Mouse (Mus musculus) ZHBTc4 (cell line): ENCODE measurements around the gene Os9.
A peak's percentile ranks its signal among the peaks of the same experiment; 100 is the strongest.
"Not testable (repeated sequence)": the region's sequence is repeated elsewhere in the genome, so short reads cannot be mapped to it uniquely, and the experiment has no call there.

Experiments
- DNase-seq: peaks from one replicate; pipeline ENCODE4 v3.0.0-alpha.2; 2011; ENCODE audit warnings: low read depth, low spot score

Os9 gene

GRCm38 (mm10) chr10:127065981-127066380 lies 55.0 kb downstream of the Os9 start:
- no peak for DNase-seq

GRCm38 (mm10) chr10:127063913-127064870 lies 56.7 kb downstream of the Os9 start:
- peak; percentile 65 for DNase-seq

DNA sequence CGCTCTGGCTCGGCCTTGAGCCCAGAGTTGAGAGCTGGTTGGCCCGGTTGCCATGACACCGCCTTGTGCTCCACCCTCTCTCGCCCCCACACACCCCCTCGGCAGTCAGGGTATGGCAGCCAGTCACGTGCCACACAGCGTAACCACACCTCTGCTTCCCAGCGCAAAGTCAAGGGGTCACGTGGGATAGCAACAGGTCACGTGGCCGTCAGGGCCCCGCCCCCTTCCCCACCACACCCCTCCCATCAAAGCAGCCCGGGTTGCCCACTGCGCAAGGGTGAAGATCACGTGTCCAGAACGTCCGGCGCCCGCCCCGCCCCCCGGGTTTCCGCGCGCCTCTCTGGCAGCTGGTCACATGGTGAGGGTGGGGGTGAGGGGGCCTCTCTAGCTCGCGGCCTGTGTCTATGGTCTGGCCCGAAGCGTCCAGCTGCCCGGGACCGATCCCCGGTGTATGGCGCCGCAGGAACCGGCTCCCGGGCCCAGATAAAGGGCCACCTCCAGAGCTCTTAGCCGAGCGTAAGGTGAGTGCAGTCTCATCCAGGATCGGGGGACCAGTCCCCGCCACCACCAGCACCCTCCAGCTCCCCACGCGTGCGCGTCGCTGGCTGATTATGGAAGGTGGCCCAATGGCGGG lies 57.6 kb downstream of the Os9 start, which contains the start of gene Cdk4:
TSS of gene Cdk4 (plus strand) at position 296 of the 634 bp plus-strand sequence.
- peak; percentile 99 for DNase-seq

DNA sequence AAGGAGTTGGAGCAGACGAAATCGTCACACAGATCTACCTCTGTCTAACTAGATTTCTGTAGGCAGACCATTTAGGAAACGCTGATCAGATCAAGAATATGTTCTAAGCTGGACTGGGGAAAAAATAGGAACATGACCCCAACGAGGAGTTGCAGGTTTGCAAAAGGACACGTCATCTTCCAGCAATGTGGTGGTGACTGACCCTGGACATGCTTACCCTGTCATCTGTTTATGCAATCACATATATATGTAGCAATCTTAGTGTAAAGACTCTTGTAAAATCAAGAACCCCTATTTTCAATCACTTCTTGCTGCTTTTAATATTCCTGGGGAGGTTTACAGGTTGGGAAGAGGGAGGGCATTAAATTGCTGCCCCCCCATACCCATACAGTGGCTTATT lies 58.4 kb downstream of the Os9 start:
- DNase-seq, result no peak

- DNase-seq, result not testable (repeated sequence)
Measured at GRCm38 (mm10) chr10:127062101-127062500, 58.8 kb downstream of the Os9 start.

GRCm38 (mm10) chr10:127061513-127061912 lies 59.4 kb downstream of the Os9 start:
- no peak for DNase-seq

- no peak for DNase-seq
Measured at GRCm38 (mm10) chr10:127061085-127061484, 59.8 kb downstream of the Os9 start.

GRCm38 (mm10) chr10:127059968-127060916 lies 60.7 kb downstream of the Os9 start, which contains the start of gene March9:
Gene March9 (minus strand): TSS chr10:127060184.
- peak; percentile 85 for DNase-seq

GRCm38 (mm10) chr10:127059174-127059967 lies 61.6 kb downstream of the Os9 start:
- peak; percentile 16 for DNase-seq

DNA sequence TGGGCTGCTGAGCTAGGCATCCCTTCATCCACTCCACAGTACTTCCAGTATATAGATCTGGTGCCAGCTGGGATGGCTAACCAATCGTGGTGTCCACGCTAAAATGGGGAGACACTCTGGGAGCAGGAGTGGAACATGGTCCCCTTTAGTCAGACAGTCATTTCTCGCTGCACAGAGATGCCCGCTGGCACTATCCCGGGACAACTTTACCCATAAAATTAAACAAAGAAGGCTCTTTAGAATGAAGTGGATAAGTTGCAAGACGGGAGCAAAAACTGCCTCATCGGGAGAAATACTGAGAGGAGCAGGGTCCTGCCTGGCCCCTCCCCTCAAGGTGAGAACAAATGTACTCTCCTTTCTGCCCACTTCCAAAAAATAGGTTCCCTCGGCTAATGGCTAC lies 62.2 kb downstream of the Os9 start:
- no peak for DNase-seq

GRCm38 (mm10) chr10:127058161-127058560 lies 62.8 kb downstream of the Os9 start:
- DNase-seq, result peak; percentile 90

DNA sequence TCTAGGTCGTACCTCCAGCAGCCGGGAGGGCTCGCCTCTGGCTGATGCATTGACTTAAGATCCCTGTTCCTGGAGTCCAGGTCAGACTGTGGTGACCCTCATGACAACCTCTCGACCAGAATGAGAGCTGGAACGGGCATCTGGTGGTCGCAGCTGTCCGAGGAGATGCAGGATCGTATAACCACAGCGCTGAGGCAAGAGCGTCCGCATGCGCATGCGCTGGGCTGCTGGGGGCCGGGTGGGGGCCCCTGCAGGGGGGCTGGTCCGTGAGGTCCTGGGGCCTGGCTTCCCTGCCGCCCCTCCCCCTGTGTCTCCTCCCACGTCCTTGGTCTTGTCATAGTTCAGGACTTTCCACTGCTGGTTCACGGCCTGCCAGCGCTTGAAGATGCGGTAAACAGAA lies 64.4 kb downstream of the Os9 start:
- DNase-seq, result peak; percentile 13

GRCm38 (mm10) chr10:127055406-127055805 lies 65.5 kb downstream of the Os9 start:
- no peak for DNase-seq

DNA sequence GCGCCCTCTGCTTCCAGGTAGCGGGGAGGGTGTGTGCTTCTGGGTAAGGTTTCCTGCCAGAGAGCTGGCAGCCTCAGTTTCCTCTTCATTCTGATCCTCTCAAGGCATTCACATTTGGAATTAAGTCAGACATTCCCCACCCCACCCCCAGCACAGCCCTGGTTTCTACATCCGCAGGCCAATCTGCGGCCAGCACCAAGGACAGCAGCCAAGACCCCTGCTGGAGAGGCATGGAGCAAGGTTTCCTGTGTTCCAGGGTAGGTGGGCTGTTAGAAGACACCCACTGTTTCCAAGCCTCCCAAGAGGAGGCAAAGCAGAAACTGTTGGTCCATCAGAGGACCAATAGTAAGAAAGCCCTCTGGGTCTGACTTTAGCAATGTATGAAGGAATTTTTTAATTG lies 66.3 kb downstream of the Os9 start:
- peak; percentile 55 for DNase-seq

- DNase-seq, result no peak
Measured at GRCm38 (mm10) chr10:127050119-127050474, 70.8 kb downstream of the Os9 start.

DNA sequence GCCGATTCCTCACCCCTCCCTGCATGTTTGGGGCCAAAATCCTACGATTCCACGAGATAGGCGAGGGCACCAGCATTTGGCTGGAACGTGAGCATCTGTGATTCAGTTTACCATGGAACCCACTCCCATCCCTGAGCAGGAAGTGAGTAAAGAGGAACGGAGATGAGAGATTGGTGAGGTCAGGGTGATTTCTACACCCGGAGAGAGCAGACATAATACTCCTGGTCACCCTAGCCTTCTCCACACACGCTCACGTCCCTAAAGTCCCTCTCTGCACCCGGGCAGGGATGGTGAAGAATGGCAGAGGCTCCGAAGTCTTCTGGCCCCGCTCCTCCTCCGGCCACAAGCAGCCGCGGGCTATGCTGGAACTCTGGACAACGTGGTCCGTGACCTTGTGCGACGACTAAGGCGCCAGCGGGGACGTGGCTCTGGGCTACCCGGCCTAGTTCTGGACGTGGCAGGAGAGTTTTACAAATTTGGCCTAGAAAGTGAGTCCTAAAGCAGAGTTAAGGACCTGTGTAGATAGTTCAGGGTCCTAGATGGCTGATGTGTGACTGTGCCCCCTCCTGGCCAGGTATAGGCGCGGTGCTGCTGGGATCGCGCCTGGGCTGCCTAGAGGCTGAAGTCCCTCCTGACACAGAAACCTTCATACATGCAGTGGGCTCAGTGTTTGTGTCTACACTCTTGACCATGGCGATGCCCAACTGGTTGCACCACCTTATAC lies 71.4 kb downstream of the Os9 start:
- no peak for DNase-seq

DNA sequence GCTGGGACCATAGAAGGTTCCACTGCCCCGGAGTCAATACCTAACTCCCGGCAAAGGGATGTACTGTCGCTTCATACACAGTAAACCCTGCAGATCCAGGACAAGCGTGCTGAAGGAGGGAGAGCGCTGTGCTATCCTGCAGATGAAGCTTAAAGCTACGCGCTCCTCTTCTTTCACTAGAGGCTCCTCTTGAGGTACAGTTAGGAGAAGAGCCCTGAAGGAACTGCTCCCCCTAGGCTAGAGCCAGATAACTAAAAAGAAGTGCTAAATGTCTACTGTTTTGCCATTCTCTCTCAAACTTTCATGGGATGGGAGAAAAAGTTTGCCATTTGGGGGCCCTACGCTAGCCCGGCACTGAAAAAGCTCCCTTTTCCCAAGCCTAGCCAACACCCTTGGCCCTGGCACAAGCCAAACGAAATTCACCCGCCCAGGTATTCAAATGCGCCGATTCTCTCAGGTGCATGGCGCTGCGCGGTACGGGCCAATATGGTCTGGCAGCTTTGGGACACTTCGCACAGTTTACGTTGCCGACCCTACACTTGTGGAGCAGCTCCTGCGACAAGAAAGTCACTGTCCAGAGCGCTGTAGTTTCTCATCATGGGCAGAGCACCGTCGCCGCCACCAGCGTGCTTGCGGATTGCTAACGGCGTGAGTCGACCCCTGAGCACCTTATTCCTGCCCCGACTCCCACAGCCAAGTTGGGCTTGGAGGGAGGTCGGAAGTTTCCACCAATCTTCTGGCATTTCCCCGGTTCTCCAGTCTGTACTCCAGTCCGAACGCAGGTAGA lies 72.1 kb downstream of the Os9 start:
- no peak for DNase-seq

DNA sequence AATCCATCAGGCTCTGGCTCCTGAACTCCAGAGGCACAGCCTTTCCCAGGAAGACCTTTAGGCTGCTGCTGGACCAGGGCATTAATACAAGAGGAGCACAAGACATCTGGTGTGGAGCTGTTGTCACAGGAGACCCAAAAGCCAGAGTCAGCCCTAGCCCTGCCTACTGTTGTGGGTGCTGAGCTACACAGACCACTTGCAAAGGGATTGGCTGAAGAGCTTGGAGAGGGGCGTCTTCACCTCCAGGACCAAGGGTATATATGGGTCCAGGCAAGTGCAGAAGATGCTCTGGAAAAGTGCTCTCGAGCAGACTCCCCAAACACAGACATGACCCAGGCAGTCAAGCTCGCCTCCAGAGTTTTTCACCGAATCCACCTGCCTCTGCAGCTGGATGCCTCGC lies 73.0 kb downstream of the Os9 start, which contains the start of gene Cyp27b1:
TSS of gene Cyp27b1 (plus strand) at position 297 of the 400 bp plus-strand sequence.
- DNase-seq, result no peak
